Mouse (Mus musculus) fat pad, adult 2 months (tissue): ENCODE results near the gene Akap13.

Experiments used
- DNase-seq: peaks from one replicate; pipeline ENCODE4 v3.0.0-alpha.2; 2011; ENCODE audit warnings: low read depth, low spot score; ENCODE audit errors: extremely low read depth

The Akap13 gene

DNA sequence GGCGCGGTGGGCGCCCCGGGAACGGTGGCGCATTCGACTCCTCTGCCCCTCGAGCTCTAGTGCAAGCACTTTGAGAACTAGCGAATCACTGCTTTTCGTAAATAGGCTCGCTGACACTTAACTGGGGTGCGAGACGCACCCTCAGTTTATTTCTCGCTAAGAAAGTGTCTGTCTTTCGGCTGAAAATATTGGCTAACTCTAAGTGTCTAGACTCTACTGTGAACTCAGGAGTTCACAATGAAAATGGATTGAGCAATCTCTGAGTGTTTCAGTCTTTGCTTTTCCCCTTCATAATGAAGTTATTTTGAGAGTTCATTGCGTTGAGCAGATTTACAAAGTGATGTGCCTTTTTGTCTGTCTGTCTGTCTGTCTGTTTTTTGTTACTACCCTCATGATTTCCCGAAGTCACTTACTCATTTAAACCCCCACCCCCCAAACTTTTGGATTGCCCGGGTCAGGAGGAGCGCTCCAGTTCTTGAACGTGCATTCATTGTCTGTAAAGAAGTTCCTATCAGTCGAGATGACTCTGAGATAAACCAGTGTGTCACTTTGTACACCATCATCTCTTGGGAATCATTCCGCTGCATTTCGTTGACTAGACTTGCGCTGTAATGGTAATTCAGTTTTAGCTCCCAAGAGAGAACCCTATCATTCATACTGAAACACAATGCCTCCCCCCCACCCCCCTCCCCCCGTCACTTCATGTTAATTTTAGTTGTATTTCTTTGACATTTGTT is 986 bp downstream of the Akap13 start:
- no peak for DNase-seq

GRCm38 (mm10) chr7:75460290-75460689 is 5.0 kb downstream of the Akap13 start:
- DNase-seq: no peak

- no peak for DNase-seq
Measured at GRCm38 (mm10) chr7:75463579-75464162, 8.3 kb downstream of the Akap13 start.

GRCm38 (mm10) chr7:75467791-75468190 is 12.5 kb downstream of the Akap13 start:
- no peak for DNase-seq

DNA sequence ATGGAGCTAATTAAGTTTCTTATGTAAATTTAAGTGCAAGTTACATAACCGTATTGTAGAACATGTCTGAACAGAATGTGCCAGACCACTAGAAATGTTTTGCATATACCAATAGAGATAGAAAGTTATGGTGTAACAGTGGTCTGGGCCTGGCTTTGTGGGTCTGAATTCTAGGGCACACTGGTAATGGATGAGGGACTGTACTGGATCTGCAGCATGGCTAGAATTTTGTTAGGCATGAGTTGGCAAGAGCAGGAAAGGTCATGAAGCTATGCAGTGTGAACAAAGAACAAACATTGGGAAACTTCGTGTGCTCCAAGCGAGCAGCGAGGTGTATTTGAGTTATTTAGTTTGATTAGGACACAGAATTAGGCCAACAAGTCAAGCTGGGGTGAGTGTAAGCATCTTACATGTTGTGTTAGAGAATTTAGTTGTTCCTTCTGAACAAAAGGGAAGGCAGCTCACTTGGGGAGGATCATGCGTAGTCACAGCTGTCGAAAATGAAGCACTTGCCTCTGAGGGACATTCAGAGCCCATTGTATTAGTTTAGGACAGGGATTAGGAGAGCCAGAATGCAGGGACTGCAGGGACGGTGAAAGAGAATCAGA is 15.1 kb downstream of the Akap13 start:
- no peak for DNase-seq

DNA sequence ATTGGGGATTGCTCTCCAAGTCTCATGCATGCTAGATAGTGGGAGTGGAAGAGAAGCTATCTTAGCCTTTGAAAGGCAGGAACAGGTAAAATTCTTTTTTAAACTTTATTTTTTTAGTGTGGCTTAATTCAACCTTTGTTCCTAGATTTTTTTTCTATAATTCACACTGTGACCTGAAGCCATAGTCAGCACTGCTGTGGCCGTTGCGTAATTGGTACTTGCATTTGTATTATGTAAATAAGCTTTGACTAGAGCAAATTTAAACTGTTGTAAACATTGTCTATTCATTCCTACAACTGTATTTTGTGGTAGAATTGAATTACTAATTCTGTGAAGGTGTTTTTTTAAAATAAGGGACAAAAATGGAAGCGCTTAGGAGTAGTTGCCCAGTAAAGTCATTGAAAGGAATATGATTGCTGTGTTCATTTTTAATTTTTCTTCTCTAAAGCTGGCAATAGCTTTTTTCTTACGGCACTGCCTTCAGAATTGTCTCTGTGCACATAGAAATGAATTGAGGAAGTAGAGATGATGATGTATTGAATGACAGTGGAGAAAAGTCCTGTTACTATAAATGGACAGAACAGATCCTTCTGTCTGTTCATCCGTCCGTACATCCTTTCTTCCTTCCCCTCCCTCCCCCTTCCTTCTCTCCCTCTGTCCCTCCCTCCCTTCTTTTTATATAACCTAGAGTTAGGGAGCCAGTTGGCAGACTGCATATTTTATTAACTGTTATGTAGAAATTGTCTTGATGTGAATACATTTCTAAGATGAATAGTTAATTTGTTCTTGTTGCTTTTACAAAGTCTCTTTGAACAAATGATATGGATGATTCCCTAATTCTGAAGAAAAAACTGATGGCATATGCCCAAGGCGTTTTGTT is 17.2 kb downstream of the Akap13 start:
- no peak for DNase-seq

GRCm38 (mm10) chr7:75473294-75473693 is 18.0 kb downstream of the Akap13 start:
- no peak for DNase-seq

DNA sequence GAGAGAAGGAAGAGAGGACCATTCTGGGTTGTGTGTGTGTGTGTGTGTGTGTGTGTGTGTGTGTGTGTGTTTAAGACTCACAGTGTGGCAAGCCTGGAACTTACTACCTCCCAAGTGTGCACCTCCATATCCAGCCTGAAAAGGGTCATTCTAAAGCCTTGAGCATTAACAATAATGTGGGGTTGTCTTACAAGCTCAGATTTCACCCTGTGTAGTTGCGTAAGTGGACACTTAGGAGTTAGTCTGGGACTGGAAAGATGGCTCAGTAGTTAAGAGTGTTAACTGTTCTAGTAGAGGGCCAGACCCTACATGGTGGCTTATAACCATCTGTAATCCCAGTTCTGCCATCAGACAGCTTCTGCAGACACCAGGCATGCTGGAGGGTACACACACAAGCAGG is 18.7 kb downstream of the Akap13 start:
- DNase-seq: no peak

DNA sequence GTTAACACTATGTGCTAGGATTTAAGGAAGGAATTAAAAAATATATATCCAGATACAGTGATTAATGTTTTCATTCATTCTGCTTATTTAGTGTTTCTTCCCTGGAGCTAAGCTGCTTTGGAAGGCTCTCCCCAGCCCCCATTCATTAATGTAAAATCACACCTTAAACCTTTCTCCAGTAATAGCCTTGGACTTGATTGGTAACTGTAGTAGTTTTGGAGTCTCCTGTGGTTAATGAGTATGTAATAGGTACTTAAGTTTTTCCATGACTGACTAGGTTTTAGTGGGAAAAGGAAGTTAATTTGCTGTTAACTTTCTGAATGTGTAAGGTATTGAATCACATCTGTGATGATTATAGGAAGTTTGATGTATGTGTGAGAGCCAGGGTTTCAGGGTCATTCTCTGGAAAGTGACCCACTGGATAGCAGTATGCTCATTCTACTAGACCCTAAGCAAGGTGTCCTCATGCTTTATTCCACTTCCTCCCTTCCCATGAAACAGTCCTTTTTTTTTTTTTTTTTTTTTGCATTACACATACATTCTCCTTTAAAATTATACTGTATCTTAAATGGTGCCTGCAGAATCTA is 19.3 kb downstream of the Akap13 start:
- no peak for DNase-seq

- DNase-seq: no peak
Measured at GRCm38 (mm10) chr7:75478060-75478459, 22.7 kb downstream of the Akap13 start.

DNA sequence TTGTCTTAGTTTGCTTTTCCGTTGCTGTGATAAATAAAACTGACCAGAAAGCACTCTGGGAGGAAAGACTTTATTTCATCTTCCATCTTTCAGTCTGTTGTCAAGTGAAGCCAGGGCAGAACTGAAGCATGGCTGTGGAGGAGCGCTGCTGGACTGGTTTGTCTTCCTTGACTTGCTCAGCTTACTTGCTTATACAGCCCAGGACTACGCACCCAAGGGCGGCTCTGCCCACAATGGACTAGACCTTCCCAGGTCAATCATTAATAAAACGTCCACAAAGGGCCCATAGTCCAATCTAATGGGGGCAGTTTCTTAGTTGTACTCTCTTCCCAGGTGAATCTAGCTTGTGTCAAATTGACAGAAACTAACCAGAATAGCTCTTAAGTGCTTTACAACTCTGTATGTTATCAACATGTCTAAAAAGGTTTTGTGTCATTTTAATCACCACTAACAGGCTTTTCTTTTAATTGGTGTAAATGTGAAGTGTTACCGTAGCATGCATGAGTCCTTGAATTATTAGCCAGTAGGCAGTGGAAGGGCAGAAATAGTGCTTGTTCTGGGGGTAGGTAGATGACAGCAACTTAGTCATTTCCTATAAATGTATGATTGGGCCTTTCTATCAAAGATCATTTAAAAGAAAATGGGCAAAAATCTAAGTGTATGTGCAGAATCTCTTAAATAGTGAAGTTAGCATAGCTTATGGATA is 25.5 kb downstream of the Akap13 start:
- DNase-seq: no peak

- DNase-seq: no peak
Measured at GRCm38 (mm10) chr7:75486031-75486430, 30.7 kb downstream of the Akap13 start.

DNA sequence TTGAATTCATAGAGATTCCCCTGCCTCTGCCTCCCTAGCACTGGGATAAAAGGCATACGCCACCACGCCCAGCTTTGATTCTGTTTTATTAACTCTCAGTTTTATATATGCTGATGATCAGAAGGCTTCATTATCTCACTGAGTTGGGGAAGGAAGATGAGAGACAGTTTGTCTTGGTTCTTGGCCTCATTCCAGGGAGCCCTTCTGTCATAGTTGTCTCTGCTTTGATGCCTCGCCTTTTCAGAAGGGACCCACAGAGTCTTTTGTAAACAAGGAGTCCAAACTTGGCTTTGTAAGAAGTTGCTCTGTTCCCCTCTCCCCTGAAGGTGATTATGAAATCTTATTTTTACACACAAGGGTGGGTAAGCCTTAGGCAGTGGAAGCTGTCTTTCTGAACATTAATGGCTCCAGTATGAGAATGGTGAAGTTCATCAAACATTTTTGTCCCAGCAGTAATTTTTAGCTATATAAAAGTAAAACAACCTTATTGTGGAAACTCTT is 40.7 kb downstream of the Akap13 start:
- no peak for DNase-seq

- DNase-seq: no peak
Measured at GRCm38 (mm10) chr7:75498627-75499026, 43.3 kb downstream of the Akap13 start.

DNA sequence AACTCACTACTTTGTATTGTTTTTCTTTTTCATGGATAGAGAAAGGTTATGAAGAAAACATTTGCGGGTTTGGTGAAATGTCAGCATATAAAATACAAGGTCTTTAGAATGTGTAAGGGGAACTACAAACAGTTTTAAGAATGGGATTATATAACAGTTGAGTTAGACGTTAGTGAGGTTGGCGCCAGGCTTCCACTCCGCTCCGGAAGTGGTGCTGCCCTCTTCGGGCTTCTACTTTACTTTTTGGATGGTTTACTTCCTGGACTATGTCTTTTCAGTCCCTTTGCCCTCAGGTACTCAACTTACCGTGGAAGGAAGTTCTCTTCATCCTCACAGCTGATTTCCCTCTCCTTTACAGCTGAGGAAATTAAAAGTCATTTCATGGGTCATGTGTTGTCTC is 43.9 kb downstream of the Akap13 start:
- DNase-seq: no peak

DNA sequence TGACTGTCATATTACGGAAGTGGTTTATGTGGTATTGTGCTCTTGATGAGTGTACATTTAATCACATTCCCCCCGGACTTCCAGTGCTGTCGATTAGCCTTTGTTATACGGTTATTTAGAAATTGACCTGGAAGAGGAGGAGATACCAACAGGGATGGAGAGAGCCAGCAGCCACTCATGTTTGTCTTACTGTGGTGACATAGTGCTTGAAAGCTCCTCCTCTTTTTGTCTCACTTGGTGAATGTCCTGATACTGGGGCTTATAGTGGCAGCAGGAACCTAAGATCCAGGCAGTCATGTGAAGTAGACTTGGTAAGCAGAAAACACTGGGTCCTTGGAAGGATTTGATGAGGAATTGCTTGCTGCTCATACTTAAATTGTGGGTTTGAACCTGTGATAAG is 44.8 kb downstream of the Akap13 start:
- DNase-seq: no peak

DNA sequence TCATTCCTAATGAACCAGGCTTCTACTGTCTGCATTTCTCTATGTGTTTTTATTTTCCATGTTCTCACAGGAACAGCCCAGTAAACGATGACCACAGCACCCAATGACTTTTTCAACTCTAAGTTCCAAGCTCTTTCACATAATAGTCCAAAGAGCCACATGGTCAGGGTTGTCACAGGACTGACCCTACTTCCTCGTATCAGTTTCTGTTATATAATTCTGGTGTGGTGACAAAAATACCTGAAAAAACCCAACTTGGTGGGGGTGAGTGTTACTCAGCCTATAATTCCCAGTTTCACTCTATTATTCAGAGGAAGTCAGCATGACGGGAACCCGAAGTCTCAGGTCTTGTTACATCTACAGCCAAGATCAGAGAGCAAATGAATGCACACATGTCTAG is 45.5 kb downstream of the Akap13 start:
- no peak for DNase-seq

DNA sequence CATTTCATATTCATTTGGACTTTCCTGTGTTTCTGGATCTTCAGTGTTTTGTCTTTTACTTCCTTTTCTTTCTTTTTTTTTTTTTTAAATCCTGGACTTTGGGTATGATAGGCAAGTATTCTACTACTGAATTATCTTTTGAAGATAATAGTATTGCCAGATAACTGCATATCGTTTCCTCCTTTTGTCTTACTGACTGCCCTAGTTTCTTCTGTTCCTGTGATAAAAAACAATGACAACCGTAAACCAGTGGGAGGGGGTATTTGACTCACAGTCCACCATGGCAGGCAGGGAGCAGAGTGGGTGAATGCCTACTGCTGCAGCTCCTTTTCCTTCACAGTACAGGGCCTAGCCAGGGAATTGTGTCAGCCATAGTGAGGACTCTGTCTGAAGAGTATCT is 49.2 kb downstream of the Akap13 start:
- no peak for DNase-seq

DNA sequence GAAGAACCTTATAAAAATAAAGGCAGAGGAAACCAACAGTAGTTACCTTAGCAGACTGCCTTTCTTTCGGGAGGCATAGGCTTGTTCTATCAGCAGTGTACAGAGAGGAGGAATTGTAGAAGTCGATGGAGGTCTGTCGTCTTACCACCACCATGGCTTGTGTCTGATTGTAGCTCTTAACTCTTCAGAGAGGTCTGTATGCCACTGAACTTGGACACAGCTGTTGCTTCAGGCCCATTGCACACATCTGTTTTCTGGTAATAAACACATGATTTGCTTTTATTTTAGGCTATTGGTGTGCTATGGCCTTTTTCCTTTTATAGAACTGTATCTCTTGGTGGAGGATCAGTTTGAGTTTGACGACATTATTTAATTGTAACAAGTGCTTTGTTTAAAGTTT is 51.3 kb downstream of the Akap13 start:
- DNase-seq: no peak

DNA sequence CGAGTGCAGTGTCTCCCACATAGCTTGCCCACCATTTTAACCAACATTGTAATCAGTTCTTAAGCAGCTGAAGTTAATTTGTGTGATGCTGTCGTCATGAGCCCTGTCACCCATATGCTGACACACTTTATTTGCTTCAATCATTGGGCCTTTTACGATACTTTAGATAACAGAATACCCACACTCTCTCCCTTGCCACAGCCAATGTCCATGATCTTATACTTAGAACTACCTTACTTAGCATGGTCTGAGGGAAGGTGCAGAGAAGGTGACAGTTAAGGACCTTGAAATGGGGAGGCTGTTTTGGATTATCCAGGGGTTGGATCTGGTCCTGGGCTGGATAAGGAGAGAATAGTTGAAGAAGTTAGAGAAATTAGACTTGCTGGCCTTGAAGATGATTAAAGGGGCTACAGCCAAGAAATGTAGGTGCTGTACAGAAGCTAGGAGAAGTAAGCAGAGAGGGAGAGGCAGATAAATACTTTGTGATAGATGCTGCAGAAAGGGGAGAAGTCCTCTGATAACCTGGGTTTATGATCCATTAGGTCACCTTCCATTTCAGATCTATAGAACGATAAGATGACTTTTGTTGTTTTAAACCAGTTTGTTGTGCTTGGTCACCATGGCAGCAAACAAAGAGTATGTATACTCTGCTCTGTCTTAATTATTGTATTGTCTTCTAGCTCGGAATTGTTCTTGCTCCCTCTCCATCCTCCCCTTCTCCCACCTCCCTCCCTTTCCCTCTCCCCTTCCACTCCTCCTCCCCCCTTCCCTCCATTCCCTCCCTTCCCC is 53.9 kb downstream of the Akap13 start:
- no peak for DNase-seq
